Mouse (Mus musculus) bone marrow macrophage, adult 2 months (primary cell): ENCODE data around the gene Klk1b3.

ENCODE experiments used
- CTCF ChIP-seq: IDR thresholded peaks from 2 replicates; pipeline ENCODE4 v1.5.1; 2012; ENCODE audit warnings: low read depth, mild to moderate bottlenecking, low read length, moderate library complexity
- POLR2A ChIP-seq: IDR thresholded peaks from 2 replicates; pipeline ENCODE4 v1.6.1; 2012; ENCODE audit warnings: mild to moderate bottlenecking, low read depth, low read length, borderline replicate concordance

- TF ChIP-seq CTCF (no peak), POLR2A (no peak)
Measured at GRCm38 (mm10) chr7:44240712-44241111, 42.7 kb downstream of the Klk1b3 start.
